Mouse (Mus musculus) myocyte (in vitro differentiated cells): ENCODE results near the gene Max. TPM values are rescaled to one million over a fixed set of nuclear protein-coding genes. Genes with fewer than 3 reads are reported as not detected.

ENCODE experiments used
- H3K27me3 ChIP-seq: one replicate; pipeline ENCODE4 v1.6.1; 2011; ENCODE audit not compliant: control insufficient read depth, insufficient read depth, insufficient read length
- H3K36me3 ChIP-seq: one replicate; pipeline ENCODE4 v1.6.1; 2011; ENCODE audit not compliant: control insufficient read depth, insufficient read depth
- H3K4me2 ChIP-seq: one replicate; pipeline ENCODE4 v1.6.1; 2011; ENCODE audit warnings: low read depth, control low read depth
- H3K4me3 ChIP-seq: one replicate; pipeline ENCODE4 v1.5.1; 2011; ENCODE audit warnings: mild to moderate bottlenecking, control low read depth, moderate library complexity
- H3K79me2 ChIP-seq: one replicate; pipeline ENCODE4 v1.6.1; 2011; ENCODE audit not compliant: control insufficient read depth, insufficient read depth
- H3ac ChIP-seq: one replicate; pipeline ENCODE4 v1.6.1; 2011; ENCODE audit not compliant: control insufficient read depth, insufficient read length
- CEBPB ChIP-seq: IDR thresholded peaks from 2 replicates; pipeline ENCODE4 v1.6.1; 2011; ENCODE audit warnings: mild to moderate bottlenecking, moderate library complexity; ENCODE audit not compliant: poor library complexity, insufficient read depth, severe bottlenecking
- E2F4 ChIP-seq: IDR thresholded peaks from one replicate; pipeline ENCODE4 v1.6.1; 2011; ENCODE audit warnings: mild to moderate bottlenecking, control low read depth, moderate library complexity; ENCODE audit not compliant: insufficient read depth
- MAX ChIP-seq: IDR thresholded peaks from one replicate; pipeline ENCODE4 v1.6.1; 2011; ENCODE audit warnings: low read depth, mild to moderate bottlenecking, control low read depth
- MYOD1 ChIP-seq, 3 experiments: IDR thresholded peaks; one replicate each; pipeline ENCODE4 v1.6.1; 2011; ENCODE audit warnings: control low read depth in 2 of 3, low read depth in 2 of 3, mild to moderate bottlenecking in 2 of 3, moderate library complexity in 1 of 3; ENCODE audit not compliant: insufficient read length in 2 of 3, control insufficient read depth in 1 of 3
- MYOG ChIP-seq, 3 experiments: IDR thresholded peaks; one replicate each; pipeline ENCODE4 v1.6.1; 2011; ENCODE audit warnings: control low read depth in 2 of 3, low read depth in 2 of 3, mild to moderate bottlenecking in 2 of 3; ENCODE audit not compliant: insufficient read length in 2 of 3, control insufficient read depth in 1 of 3, insufficient read depth in 1 of 3
- POLR2A ChIP-seq: IDR thresholded peaks from one replicate; pipeline ENCODE4 v1.6.1; 2011; ENCODE audit warnings: low read depth, mild to moderate bottlenecking, control low read depth, moderate library complexity; ENCODE audit not compliant: insufficient read length
- POLR2AphosphoS2 ChIP-seq: IDR thresholded peaks from one replicate; pipeline ENCODE4 v1.6.1; 2011; ENCODE audit warnings: low read depth, control low read depth; ENCODE audit not compliant: insufficient read length
- REST ChIP-seq: IDR thresholded peaks from one replicate; pipeline ENCODE4 v1.6.1; 2011; ENCODE audit warnings: mild to moderate bottlenecking, control low read depth, moderate library complexity; ENCODE audit not compliant: insufficient read depth, insufficient read length
- SRF ChIP-seq: IDR thresholded peaks from one replicate; pipeline ENCODE4 v1.6.1; 2011; ENCODE audit warnings: low read depth; ENCODE audit not compliant: control insufficient read depth, insufficient read length
- TCF12 ChIP-seq: IDR thresholded peaks from one replicate; pipeline ENCODE4 v1.6.1; 2011; ENCODE audit warnings: mild to moderate bottlenecking, control low read depth; ENCODE audit not compliant: poor library complexity, insufficient read depth, severe bottlenecking
- TCF3 ChIP-seq: IDR thresholded peaks from one replicate; pipeline ENCODE4 v1.6.1; 2011; ENCODE audit warnings: low read depth, control low read depth; ENCODE audit not compliant: insufficient read length
- USF1 ChIP-seq: IDR thresholded peaks from one replicate; pipeline ENCODE4 v1.6.1; 2011; ENCODE audit warnings: low read depth, mild to moderate bottlenecking, control low read depth, moderate library complexity
- polyA plus RNA-seq: library from polyadenylated mRNA; unstranded; fragments of >200 nt; fragmentation: generic; extraction: Trizol; gene quantifications from one replicate; pipeline ENCODE4 v1.2.1, GENCODE M21; 2012; ENCODE audit warnings: missing spikeins

The Max gene
- polyA plus RNA-seq, 1 experiment: 33.6 TPM

DNA sequence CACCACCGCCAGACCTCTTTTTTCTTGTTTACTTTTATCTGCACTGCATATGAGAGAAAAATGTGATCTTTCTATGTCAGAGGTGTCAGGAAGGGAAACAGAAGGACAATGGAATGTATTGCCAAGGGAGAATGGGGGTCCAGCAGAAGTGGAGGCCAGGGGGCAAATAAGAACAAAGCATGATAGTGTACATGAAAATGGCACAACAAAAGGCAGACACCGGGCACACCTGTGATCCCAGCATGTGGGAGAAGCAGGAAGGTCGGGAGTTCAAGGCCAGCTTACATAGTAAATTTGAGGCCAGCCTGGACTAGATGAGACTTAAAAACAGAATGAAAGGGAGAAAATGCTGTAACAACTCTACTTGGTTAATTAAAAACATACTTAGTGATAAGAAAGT is 43.1 kb downstream of the Max start:
- no peaks in the 10 kb centered on the region for H3K79me2 ChIP-seq
- no peaks in the 10 kb centered on the region for H3K27me3 ChIP-seq
- TF ChIP-seq TCF12: no peak
- TF ChIP-seq POLR2AphosphoS2: no peak
- TF ChIP-seq E2F4: no peak
- TF ChIP-seq REST: no peak
- TF ChIP-seq MYOG (IDR thresholded peaks at IDR 0.05; ENCODE audit: control insufficient read depth in 1 of 3, insufficient read depth in 1 of 3, insufficient read length in 2 of 3, low read depth in 2 of 3): no peak
- no peak for TF ChIP-seq MAX
- TF ChIP-seq MYOD1 (IDR thresholded peaks at IDR 0.05; ENCODE audit: control insufficient read depth in 1 of 3, insufficient read length in 2 of 3, low read depth in 2 of 3): no peak
- TF ChIP-seq CEBPB: no peak
- no peak for TF ChIP-seq USF1
- TF ChIP-seq POLR2A: no peak
- no peak for TF ChIP-seq SRF
- no peak for TF ChIP-seq TCF3
- H3K4me3 ChIP-seq: no peak overlapping the region
- H3K4me2 ChIP-seq: no peak overlapping the region
- H3ac ChIP-seq: no peak overlapping the region
- no peaks in the 10 kb centered on the region for H3K36me3 ChIP-seq

DNA sequence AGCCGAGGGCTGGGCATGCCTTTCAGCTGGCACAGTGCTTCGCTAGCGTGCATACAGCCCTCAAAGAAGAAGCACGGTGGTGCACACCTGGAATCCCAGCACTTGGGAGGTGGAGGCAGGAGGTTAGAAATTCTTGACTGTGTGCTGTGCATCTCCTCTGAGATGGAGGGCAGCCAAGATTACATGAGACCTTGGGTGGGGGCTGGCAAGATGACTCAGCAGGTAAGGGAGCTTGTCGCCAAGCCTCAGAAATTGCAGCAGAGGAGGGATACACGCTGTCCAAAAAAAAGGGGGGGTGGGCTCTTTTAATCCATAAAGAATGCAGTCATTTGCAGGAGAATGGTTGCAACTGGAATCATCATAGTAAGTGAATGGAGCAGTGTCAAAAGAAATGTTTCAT is 43.9 kb downstream of the Max start:
- Histone ChIP-seq H3K79me2 (no peaks in the 10 kb centered on the region), H3K4me3 (no peak overlapping the region), H3K4me2 (no peak overlapping the region), H3K27me3 (no peaks in the 10 kb centered on the region), H3ac (no peak overlapping the region), H3K36me3 (no peaks in the 10 kb centered on the region)
- TF ChIP-seq CEBPB: no peak
- TF ChIP-seq POLR2A: no peak
- no peak for TF ChIP-seq REST
- no peak for TF ChIP-seq MYOD1 (IDR thresholded peaks at IDR 0.05; ENCODE audit: control insufficient read depth in 1 of 3, insufficient read length in 2 of 3, low read depth in 2 of 3)
- TF ChIP-seq TCF3: no peak
- no peak for TF ChIP-seq USF1
- no peak for TF ChIP-seq SRF
- TF ChIP-seq TCF12: no peak
- TF ChIP-seq MAX: no peak
- TF ChIP-seq POLR2AphosphoS2: no peak
- no peak for TF ChIP-seq E2F4
- no peak for TF ChIP-seq MYOG (IDR thresholded peaks at IDR 0.05; ENCODE audit: control insufficient read depth in 1 of 3, insufficient read depth in 1 of 3, insufficient read length in 2 of 3, low read depth in 2 of 3)

DNA sequence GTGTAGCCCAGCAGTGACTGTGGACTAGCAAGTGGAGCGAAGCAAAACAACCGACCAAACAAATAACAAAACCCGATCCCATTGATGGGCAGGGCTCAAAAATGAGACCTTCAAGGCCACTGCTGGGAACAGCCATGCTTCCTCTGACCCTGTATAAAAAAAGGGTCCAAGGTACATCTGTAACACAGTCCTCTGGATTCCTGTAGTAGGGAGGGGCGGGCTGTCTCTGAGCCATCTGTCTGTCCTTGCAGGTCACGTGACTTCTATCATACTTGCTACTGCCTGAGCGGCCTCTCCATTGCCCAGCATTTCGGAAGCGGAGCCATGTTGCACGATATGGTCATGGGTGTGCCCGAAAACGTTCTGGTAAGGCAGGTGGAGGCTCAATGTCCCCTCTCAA is 45.8 kb downstream of the Max start:
- Histone ChIP-seq H3K36me3 (peaks cover 4% of the 10 kb centered on the region), H3K4me2 (no peak overlapping the region), H3K27me3 (no peaks in the 10 kb centered on the region), H3K4me3 (no peak overlapping the region), H3ac (no peak overlapping the region), H3K79me2 (no peaks in the 10 kb centered on the region)
- no peak for TF ChIP-seq TCF3
- TF ChIP-seq CEBPB: no peak
- TF ChIP-seq TCF12: no peak
- no peak for TF ChIP-seq MAX
- no peak for TF ChIP-seq MYOG (IDR thresholded peaks at IDR 0.05; ENCODE audit: control insufficient read depth in 1 of 3, insufficient read depth in 1 of 3, insufficient read length in 2 of 3, low read depth in 2 of 3)
- no peak for TF ChIP-seq E2F4
- no peak for TF ChIP-seq POLR2AphosphoS2
- no peak for TF ChIP-seq REST
- no peak for TF ChIP-seq POLR2A
- no peak for TF ChIP-seq MYOD1 (IDR thresholded peaks at IDR 0.05; ENCODE audit: control insufficient read depth in 1 of 3, insufficient read length in 2 of 3, low read depth in 2 of 3)
- TF ChIP-seq SRF: no peak
- TF ChIP-seq USF1: no peak

DNA sequence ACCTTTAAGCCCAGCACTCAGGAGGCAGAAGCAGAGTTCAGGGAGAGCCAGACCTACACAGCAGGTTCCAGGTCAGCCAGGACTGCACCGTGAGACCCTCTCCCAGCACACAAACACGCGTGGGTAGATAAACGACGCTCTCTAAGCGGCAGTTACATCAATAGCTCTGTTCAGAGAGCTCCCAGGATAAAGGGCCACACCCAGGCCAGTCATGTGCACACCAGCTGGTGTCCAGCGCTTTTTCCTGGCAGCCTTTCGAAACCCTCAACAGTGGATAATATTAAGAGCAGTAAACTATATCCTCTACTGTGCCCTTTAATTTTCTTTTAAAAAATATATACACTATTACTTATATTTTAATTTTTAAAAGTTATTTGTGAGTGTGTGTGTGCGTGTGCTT is 49.8 kb downstream of the Max start:
- Histone ChIP-seq H3K79me2 (no peaks in the 10 kb centered on the region), H3K4me3 (no peak overlapping the region), H3K36me3 (peaks cover 4% of the 10 kb centered on the region), H3K27me3 (no peaks in the 10 kb centered on the region), H3K4me2 (no peak overlapping the region), H3ac (no peak overlapping the region)
- TF ChIP-seq E2F4 (no peak), MYOD1 (IDR thresholded peaks at IDR 0.05; ENCODE audit: control insufficient read depth in 1 of 3, insufficient read length in 2 of 3, low read depth in 2 of 3) (peak in 1 of 3 experiments; percentile 37), TCF12 (no peak), REST (no peak), MYOG (IDR thresholded peaks at IDR 0.05; ENCODE audit: control insufficient read depth in 1 of 3, insufficient read depth in 1 of 3, insufficient read length in 2 of 3, low read depth in 2 of 3) (peak in 1 of 3 experiments; percentile 16)
